Mouse (Mus musculus) adrenal gland, adult 2 months (tissue): ENCODE measurements at regions not wholly inside any gene's neighbourhood (a gene's known extent, or its start where the extent isn't known, plus 50 kb on each side); places are given as distances from the start of the nearest gene placed in this dataset.

Experiments used
- DNase-seq: peaks from one replicate; pipeline ENCODE4 v3.0.0; 2021

DNA sequence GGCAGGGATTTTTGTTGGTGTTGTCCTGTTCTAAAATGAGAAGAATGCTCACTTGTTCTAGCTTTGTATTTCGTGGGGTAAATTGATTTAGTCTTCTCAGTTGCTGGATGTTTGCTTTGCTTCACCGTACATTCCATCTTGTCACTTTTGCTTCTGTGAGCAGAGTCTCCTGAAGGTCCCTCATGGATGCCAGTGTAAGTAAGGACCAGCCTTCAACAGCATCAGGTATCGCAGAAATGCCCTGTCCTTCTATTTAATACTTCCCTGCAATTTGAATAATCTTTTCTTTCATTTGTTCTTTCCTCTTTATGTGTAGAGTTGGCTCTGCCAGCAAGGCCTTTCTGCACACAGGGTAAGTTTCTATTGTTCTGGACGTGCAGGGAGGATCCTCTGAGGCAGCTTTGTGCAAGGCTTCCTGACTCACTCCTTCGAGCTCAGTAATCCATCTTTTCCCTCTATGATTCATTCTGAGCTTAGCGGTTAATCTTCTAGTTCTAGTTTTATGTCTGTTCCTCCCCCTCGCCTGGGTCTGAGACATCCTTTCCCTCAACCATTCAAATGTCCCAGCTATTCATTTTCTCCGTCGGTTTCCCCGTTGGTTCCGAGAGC is 55.7 kb upstream of the Gm5148 start:
- peak; percentile 68 for DNase-seq

DNA sequence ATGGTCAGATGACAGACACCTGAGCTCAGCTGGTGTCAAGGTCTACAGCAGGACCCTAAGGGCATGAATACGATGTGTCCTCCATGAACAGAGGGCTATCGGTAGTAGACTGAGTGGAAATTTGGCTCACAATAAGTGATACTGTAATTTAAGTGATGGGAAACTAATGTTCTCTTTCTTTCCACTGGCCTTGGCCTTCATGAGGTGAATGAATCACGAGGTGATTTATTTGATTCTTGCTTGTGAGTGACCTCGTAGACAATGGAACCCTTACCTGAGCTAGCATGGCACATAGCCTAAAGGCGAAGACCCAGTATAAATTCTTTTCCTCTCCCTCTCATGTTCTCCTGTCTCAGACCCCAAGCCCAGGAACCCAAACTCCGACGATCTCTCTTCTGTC is 54.1 kb upstream of the Gm5148 start:
- DNase-seq, result peak; percentile 61

DNA sequence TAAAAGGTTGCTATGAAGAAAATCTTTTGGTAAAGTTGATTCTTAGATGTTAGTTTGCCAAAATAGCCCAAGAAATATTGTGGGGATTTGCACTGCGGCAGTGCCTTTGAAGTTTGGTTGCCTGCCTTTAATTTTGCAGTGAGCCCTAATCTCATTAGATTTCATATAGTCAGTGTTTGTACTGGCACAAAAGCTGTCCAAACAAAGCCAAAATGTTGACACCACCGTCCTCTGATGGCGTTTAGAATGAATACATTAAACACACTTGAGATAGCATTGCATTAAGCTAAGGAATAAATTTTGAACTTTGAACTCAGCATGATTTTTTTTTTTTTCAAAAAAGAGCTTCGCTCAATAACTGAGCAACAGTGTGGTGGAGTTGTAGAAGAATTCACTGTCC is 51.9 kb upstream of the Gm5148 start:
- DNase-seq, result no peak
